Comparison of ENCODE assay signal across 8 mouse cellular contexts in the genomic region with DNA sequence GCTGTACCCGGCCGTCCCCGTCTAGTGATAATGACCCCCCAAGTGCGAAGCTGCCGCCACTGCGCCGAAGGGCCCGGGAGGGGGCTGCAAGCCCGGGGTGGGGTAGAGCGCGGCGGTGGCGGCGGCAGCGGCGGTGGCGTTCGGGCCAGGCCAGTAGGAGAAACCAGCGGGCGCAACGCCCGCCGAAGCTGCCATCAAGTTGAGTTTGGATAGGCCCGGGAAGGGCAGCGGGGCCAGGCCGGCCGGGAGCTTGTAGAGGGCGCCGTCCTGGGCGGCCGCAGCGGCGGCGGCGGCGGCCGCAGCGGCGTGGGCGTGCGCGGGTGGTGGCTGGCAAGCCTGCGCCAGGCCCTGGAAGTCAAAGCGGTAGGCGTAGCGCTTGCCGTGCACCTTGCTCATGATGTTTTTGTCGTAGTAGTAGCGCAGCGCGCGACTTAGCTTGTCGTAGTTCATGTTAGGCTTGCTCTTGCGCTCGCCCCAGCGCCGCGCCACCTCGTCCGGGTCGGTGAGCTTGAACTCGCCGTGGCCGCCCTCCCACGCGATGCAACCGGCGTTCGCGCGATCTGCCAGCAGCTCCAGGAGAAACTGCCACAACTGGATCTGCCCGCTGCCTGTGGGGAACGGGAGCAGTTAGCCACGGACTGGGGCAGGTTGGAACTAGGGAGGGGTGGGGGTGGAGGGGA. TPM values are rescaled to one million over a fixed set of nuclear protein-coding genes. Genes with fewer than 3 reads are reported as not detected.
DNase-seq lines count a peak whose midpoint lies in the region; ATAC-seq lines count a peak whose summit lies in the region.

No protein-coding gene starts in this region.

- no peak overlapping the region for H3K27ac ChIP-seq in kidney, embryonic 14.5 days (ENCODE audit: low read depth, low read length)
- H3K27ac ChIP-seq in hindbrain, embryonic 12.5 days, result no peak overlapping the region
- H3K27ac ChIP-seq in midbrain, embryonic 15.5 days, result no peak overlapping the region

- no peak overlapping the region for H3K9ac ChIP-seq in kidney, embryonic 14.5 days (ENCODE audit: low read depth, low read length)
- H3K9ac ChIP-seq in hindbrain, embryonic 12.5 days, result peak overlapping the region; percentile 46; the same call in 1 of the 2 replicates
- peak overlapping the region; percentile 11; the same call in 1 of the 2 replicates for H3K9ac ChIP-seq in midbrain, embryonic 15.5 days

- no peak for ATAC-seq in kidney, embryonic 14.5 days (ENCODE audit: low FRiP score, low TSS enrichment)
- ATAC-seq in hindbrain, embryonic 12.5 days (ENCODE audit: low FRiP score), result no peak
- ATAC-seq in midbrain, embryonic 15.5 days (replicated peaks), result no peak

- H3K27me3 ChIP-seq in kidney, embryonic 14.5 days (ENCODE audit: control insufficient read depth, insufficient read depth, low read length), result peaks cover 83% of the 10 kb centered on the region
- peaks cover 92% of the 10 kb centered on the region for H3K27me3 ChIP-seq in hindbrain, embryonic 12.5 days
- peaks cover 78% of the 10 kb centered on the region for H3K27me3 ChIP-seq in midbrain, embryonic 15.5 days (replicated peaks)

- WGBS in kidney, embryonic 14.5 days, result under 1% methylated on average over 69 of the region's 74 CpGs
- WGBS in hindbrain, embryonic 12.5 days, result 2% methylated on average over 57 of the region's 74 CpGs
- under 1% methylated on average over 70 of the region's 74 CpGs for WGBS in midbrain, embryonic 15.5 days

- H3K36me3 ChIP-seq in kidney, embryonic 14.5 days (ENCODE audit: control insufficient read depth, insufficient read depth, low read length), result no peaks in the 10 kb centered on the region
- no peaks in the 10 kb centered on the region for H3K36me3 ChIP-seq in hindbrain, embryonic 12.5 days
- no peaks in the 10 kb centered on the region for H3K36me3 ChIP-seq in midbrain, embryonic 15.5 days (replicated peaks)

- no peaks in the 10 kb centered on the region for H3K9me3 ChIP-seq in kidney, embryonic 14.5 days (ENCODE audit: control insufficient read depth, low read length)
- H3K9me3 ChIP-seq in hindbrain, embryonic 12.5 days (replicated peaks), result no peaks in the 10 kb centered on the region
- no peaks in the 10 kb centered on the region for H3K9me3 ChIP-seq in midbrain, embryonic 15.5 days

- peak overlapping the region; percentile 48 for H3K4me2 ChIP-seq in kidney, embryonic 14.5 days (replicated peaks; ENCODE audit: low read depth, low read length)
- H3K4me2 ChIP-seq in hindbrain, embryonic 12.5 days (replicated peaks), result peak overlapping the region; percentile 57
- peak overlapping the region; percentile 75 for H3K4me2 ChIP-seq in midbrain, embryonic 15.5 days

- H3K4me1 ChIP-seq in kidney, embryonic 14.5 days (ENCODE audit: control insufficient read depth, insufficient read depth, low read length), result peaks cover 16% of the 10 kb centered on the region
- peaks cover 32% of the 10 kb centered on the region for H3K4me1 ChIP-seq in hindbrain, embryonic 12.5 days
- H3K4me1 ChIP-seq in midbrain, embryonic 15.5 days, result peaks cover 36% of the 10 kb centered on the region

- no peak for DNase-seq in kidney, postnatal 10 days
- DNase-seq in embryo, embryonic 9.5 days (ENCODE audit: extremely low spot score), result peak; percentile 49
- no peak for DNase-seq in Muller cell, postnatal 12 days (ENCODE audit: inconsistent ontology term)
- DNase-seq in testis, postnatal 10 days (ENCODE audit: low spot score), result no peak
- no peak for DNase-seq in yolk sac, embryonic 10.5 days (ENCODE audit: low spot score)

- peak overlapping the region; percentile 30 for H3K4me3 ChIP-seq in kidney, embryonic 14.5 days (ENCODE audit: low read length)
- peak overlapping the region; percentile 32 for H3K4me3 ChIP-seq in hindbrain, embryonic 12.5 days
- H3K4me3 ChIP-seq in midbrain, embryonic 15.5 days, result peak overlapping the region; percentile 39

RNA-seq across cellular contexts. Expression of a gene that starts 3.0 kb away (rescaled TPM):
- 0.47 and 2.1 TPM in 2 replicates for polyA plus RNA-seq in kidney, embryonic 14.5 days (2014; fragmentation: Nextera tagmentation; extraction: Ambion mirVana)
- polyA plus RNA-seq in hindbrain, embryonic 12.5 days (2016; fragmentation: Nextera tagmentation; extraction: Ambion mirVana), result 7.0 and 7.6 TPM in 2 replicates
- polyA plus RNA-seq in midbrain, embryonic 15.5 days (2015; fragmentation: Nextera tagmentation; extraction: Ambion mirVana), result 1.8 TPM in 2 replicates

RNA-seq across cellular contexts. Expression of a gene that starts 10.7 kb away (rescaled TPM):
- not detected in 2 replicates for polyA plus RNA-seq in kidney, embryonic 14.5 days (2014; fragmentation: Nextera tagmentation; extraction: Ambion mirVana)
- polyA plus RNA-seq in hindbrain, embryonic 12.5 days (2016; fragmentation: Nextera tagmentation; extraction: Ambion mirVana), result 1.6 and 2.8 TPM in 2 replicates
- 0.38 and 0.72 TPM in 2 replicates for polyA plus RNA-seq in midbrain, embryonic 15.5 days (2015; fragmentation: Nextera tagmentation; extraction: Ambion mirVana)

RNA-seq across cellular contexts. Expression of a gene that starts 27.5 kb away (rescaled TPM):
- polyA plus RNA-seq in kidney, embryonic 14.5 days (2014; fragmentation: Nextera tagmentation; extraction: Ambion mirVana), result 0.07 TPM in 1 of 2 replicates, not detected in the other
- 6.9 and 7.5 TPM in 2 replicates for polyA plus RNA-seq in hindbrain, embryonic 12.5 days (2016; fragmentation: Nextera tagmentation; extraction: Ambion mirVana)
- 9.1 and 9.7 TPM in 2 replicates for polyA plus RNA-seq in midbrain, embryonic 15.5 days (2015; fragmentation: Nextera tagmentation; extraction: Ambion mirVana)

RNA-seq across cellular contexts. Expression of a gene that starts 53.2 kb away (rescaled TPM):
- not detected in 2 replicates for polyA plus RNA-seq in kidney, embryonic 14.5 days (2014; fragmentation: Nextera tagmentation; extraction: Ambion mirVana)
- 0.85 and 1.9 TPM in 2 replicates for polyA plus RNA-seq in hindbrain, embryonic 12.5 days (2016; fragmentation: Nextera tagmentation; extraction: Ambion mirVana)
- polyA plus RNA-seq in midbrain, embryonic 15.5 days (2015; fragmentation: Nextera tagmentation; extraction: Ambion mirVana), result 0.90 and 0.93 TPM in 2 replicates
